Mouse (Mus musculus): ENCODE data around the gene Aspg. TPM values are rescaled to one million over a fixed set of nuclear protein-coding genes. Genes with fewer than 3 reads are reported as not detected.

The Aspg gene
- 1.3 and 2.7 TPM in 2 replicates for polyA plus RNA-seq (2012; rRNA removed)

GRCm38 (mm10) chr12:112106541-112106971 lies at the start of gene Aspg:
Gene Aspg, plus strand, starts transcription at chr12:112106679.

GRCm38 (mm10) chr12:112145875-112146651 lies 39.6 kb downstream of the Aspg start, which contains the start of gene Kif26a:
Gene Kif26a, plus strand, starts transcription at chr12:112146208.

Other genes with a start within 250 kb of the Aspg start
- 31.1 and 31.5 TPM in 2 replicates for gene Ppp1r13b, start 198.6 kb upstream of the Aspg start, polyA plus RNA-seq (2012; rRNA removed)
- 229 and 244 TPM in 2 replicates for gene Atp5mpl, start 139.7 kb upstream of the Aspg start, polyA plus RNA-seq (2012; rRNA removed)
- 0.51 and 0.56 TPM in 2 replicates for gene Tdrd9, start 135.1 kb upstream of the Aspg start, polyA plus RNA-seq (2012; rRNA removed)
- gene Rd3l, start 125.4 kb upstream of the Aspg start, polyA plus RNA-seq (2012; rRNA removed), result 0.05 and 0.12 TPM in 2 replicates
- 22.2 and 29.5 TPM in 2 replicates for gene Kif26a, start 39.5 kb downstream of the Aspg start, polyA plus RNA-seq (2012; rRNA removed)